Mouse (Mus musculus): Measurements from ENCODE around the gene Jak3. TPM values are rescaled to one million over a fixed set of nuclear protein-coding genes. Genes with fewer than 3 reads are reported as not detected.

Jak3 gene
- polyA plus RNA-seq, 1 experiment: not detected

DNA sequence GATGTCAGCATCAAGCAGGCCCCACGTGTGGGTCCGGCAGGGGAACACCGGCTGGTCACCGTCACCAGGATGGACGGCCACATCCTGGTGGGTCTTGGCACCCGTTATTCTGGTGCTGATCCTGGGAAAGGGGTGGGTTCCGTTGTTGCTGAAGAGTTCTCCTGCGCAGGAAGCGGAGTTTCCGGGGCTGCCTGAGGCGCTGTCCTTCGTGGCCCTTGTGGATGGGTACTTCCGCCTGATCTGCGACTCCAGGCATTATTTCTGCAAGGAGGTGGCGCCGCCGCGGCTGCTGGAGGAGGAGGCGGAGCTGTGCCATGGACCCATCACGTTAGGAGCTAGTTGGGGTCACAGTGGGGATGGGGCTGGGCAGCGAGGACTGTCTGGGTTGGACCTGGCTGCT is 4.4 kb downstream of the Jak3 start:
- TF ChIP-seq POLR2A (IDR thresholded peaks at IDR 0.05; ENCODE audit: insufficient read depth, low read depth, low read length) (no peak), CTCF (IDR thresholded peaks at IDR 0.05; ENCODE audit: insufficient read depth, low read depth, low read length) (no peak)
- 39% methylated on average over 21 of the region's 21 CpGs for WGBS
- peaks cover 10% of the 10 kb centered on the region for H3K4me1 ChIP-seq (ENCODE audit: control insufficient read depth, insufficient read depth, low read length)
- H3K4me3 ChIP-seq (ENCODE audit: insufficient read depth, low read depth, low read length): no peak overlapping the region
- H3K27ac ChIP-seq (ENCODE audit: insufficient read depth, low read depth, low read length): no peak overlapping the region

DNA sequence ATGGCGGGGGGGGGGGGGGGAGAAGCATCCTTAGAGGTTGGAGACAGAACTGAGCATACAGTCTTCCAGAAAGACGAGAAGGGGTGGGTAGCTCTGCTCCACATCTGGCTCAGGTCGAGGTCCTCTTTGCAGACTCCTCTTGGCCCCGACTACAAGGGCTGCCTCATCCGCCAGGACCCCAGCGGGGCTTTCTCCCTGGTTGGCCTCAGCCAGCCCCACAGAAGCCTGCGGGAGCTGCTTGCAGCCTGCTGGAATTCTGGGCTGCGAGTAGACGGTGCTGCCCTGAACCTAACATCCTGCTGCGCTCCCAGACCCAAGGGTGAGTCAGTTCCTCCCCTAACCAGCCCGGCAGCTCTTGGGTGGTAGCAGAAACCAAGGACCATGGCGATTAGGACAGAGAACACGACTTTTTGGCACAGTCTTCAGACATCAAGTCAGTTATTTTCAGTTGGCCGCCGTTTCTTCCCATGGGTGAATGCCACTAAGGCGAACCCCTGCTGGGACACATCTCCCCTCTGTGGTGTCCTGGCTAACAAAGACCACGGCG is 5.3 kb downstream of the Jak3 start:
- H3K4me3 ChIP-seq (ENCODE audit: insufficient read depth, low read depth, low read length): no peak overlapping the region
- TF ChIP-seq CTCF (IDR thresholded peaks at IDR 0.05; ENCODE audit: insufficient read depth, low read depth, low read length) (no peak), POLR2A (IDR thresholded peaks at IDR 0.05; ENCODE audit: insufficient read depth, low read depth, low read length) (no peak)
- H3K4me1 ChIP-seq (ENCODE audit: control insufficient read depth, insufficient read depth, low read length): peaks cover 16% of the 10 kb centered on the region
- no peak overlapping the region for H3K27ac ChIP-seq (ENCODE audit: insufficient read depth, low read depth, low read length)
- WGBS: 31% methylated on average over 18 of the region's 18 CpGs

DNA sequence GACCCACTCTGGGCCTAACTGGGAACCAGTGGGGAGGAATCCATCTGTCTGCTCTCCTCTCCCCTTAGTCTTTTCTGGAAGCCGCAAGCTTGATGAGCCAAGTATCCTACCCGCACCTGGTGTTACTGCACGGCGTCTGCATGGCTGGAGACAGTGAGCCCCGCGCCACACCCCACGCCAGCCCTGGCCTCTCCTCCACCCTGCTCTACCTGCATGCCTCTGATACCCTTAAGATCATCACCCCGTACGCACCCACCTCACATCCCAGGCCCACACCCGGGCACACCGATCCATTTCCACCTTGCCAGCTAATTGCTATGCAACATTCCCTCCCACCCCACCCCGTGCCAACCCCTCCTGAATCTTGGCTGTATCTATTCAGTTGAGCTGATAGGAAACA is 6.7 kb downstream of the Jak3 start:
- Histone ChIP-seq H3K27ac (ENCODE audit: insufficient read depth, low read depth, low read length) (no peak overlapping the region), H3K4me3 (ENCODE audit: insufficient read depth, low read depth, low read length) (no peak overlapping the region), H3K4me1 (ENCODE audit: control insufficient read depth, insufficient read depth, low read length) (peaks cover 23% of the 10 kb centered on the region)
- TF ChIP-seq POLR2A (IDR thresholded peaks at IDR 0.05; ENCODE audit: insufficient read depth, low read depth, low read length) (no peak), CTCF (IDR thresholded peaks at IDR 0.05; ENCODE audit: insufficient read depth, low read depth, low read length) (no peak)
- WGBS: 68% methylated on average over 12 of the region's 12 CpGs

DNA sequence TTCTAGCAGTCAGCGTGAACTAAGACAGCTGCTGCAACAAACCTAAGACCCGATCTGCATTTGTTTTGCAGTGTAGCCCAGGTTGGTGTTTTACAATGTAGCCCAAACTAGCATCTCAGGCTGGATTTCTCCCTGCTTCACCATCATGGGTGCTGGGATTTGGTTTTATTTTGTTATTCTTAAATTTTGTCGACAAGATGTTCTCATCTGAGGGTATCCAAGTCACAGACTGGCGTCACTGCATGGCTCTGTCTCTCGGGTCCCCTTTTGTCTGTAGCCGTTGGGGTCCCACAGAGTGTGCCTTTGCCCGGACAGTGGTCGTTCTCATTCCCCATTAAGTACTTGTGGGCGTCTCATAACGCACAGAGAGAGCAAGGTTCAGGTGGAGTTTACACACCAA is 8.6 kb downstream of the Jak3 start:
- 20% methylated on average over 10 of the region's 10 CpGs for WGBS
- Histone ChIP-seq H3K4me3 (ENCODE audit: insufficient read depth, low read depth, low read length) (no peak overlapping the region), H3K4me1 (ENCODE audit: control insufficient read depth, insufficient read depth, low read length) (peaks cover 20% of the 10 kb centered on the region), H3K27ac (ENCODE audit: insufficient read depth, low read depth, low read length) (no peak overlapping the region)
- TF ChIP-seq POLR2A (IDR thresholded peaks at IDR 0.05; ENCODE audit: insufficient read depth, low read depth, low read length): no peak

DNA sequence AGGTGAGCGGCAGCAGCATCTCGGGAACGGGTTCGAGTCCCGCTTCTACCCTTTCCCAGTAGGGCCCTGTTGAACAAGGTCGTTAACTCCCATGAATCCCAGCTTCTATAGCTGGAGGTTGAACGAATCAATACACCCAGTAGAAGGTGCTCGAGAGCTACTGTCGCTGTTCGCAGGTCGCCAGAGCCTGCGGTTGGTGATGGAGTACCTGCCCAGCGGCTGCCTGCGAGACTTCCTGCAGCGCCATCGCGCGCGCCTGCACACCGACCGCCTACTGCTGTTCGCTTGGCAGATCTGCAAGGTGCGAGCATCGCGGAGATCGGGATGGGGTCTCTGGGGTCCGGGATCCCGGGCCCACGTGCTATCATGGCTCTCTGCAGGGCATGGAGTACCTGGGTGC is 9.5 kb downstream of the Jak3 start:
- H3K4me1 ChIP-seq (ENCODE audit: control insufficient read depth, insufficient read depth, low read length): peaks cover 20% of the 10 kb centered on the region
- 5% methylated on average over 29 of the region's 29 CpGs for WGBS
- H3K27ac ChIP-seq (ENCODE audit: insufficient read depth, low read depth, low read length): no peak overlapping the region
- peak overlapping the region; percentile 14 for H3K4me3 ChIP-seq (ENCODE audit: insufficient read depth, low read depth, low read length)
- TF ChIP-seq POLR2A (IDR thresholded peaks at IDR 0.05; ENCODE audit: insufficient read depth, low read depth, low read length) (no peak), CTCF (IDR thresholded peaks at IDR 0.05; ENCODE audit: insufficient read depth, low read depth, low read length) (0 out of 2 replicates have a peak, but pooled peaks have one; percentile 21)

DNA sequence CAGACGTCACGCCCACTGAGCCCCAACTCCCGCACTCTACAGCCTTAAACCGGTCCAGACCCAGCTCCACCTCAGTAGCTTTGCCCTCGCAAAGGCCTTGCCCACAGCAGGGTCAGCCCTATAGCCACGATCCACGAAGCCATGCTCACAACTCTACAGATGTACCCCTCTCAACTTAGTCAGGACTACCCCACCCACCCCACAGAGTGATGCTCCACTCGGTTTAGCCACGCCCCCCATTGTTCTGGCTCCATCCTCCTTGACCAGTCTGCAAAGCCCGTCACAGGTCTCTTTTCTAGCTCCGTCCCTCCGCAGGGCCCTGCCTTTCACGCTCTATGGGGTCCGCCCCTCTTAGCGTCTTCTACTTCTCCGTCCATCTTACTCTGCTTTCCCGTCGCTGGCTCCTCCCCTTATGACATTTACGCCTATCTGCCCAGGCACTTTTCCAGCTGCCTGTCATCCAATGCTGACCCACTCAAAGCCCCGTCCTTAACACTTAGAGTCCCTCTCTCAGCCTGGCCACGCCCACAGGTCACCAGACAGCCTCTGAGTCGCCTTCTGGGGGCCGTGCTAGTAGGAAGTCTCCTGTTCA is 10.1 kb downstream of the Jak3 start:
- Histone ChIP-seq H3K27ac (ENCODE audit: insufficient read depth, low read depth, low read length) (no peak overlapping the region), H3K4me3 (ENCODE audit: insufficient read depth, low read depth, low read length) (peak overlapping the region; percentile 14; the same call in 1 of the 2 replicates), H3K4me1 (ENCODE audit: control insufficient read depth, insufficient read depth, low read length) (peaks cover 20% of the 10 kb centered on the region)
- WGBS: 10% methylated on average over 23 of the region's 23 CpGs
- TF ChIP-seq CTCF (IDR thresholded peaks at IDR 0.05; ENCODE audit: insufficient read depth, low read depth, low read length) (no peak), POLR2A (IDR thresholded peaks at IDR 0.05; ENCODE audit: insufficient read depth, low read depth, low read length) (no peak)

DNA sequence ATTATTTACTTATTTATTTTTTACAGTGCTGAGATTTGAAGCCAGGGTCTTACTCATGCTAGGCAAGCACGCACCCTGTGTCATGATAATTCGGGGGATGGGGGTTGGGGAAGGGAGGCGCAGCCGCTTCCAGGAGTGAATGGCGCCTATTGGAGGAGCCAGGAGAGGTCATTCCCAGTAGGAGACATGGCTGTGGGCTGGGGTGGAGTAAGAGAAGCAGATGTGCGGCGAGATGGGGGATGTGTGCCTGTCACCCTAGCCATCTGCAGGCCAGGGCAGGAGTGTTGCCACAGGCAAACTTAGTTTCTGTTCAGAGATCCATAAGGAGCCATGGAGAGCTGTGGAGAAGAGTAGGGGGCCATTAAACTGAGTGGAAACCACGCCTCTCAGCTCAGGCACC is 11.5 kb downstream of the Jak3 start:
- WGBS: 17% methylated on average over 8 of the region's 8 CpGs
- Histone ChIP-seq H3K4me1 (ENCODE audit: control insufficient read depth, insufficient read depth, low read length) (peaks cover 20% of the 10 kb centered on the region), H3K4me3 (ENCODE audit: insufficient read depth, low read depth, low read length) (no peak overlapping the region), H3K27ac (ENCODE audit: insufficient read depth, low read depth, low read length) (no peak overlapping the region)
- TF ChIP-seq POLR2A (IDR thresholded peaks at IDR 0.05; ENCODE audit: insufficient read depth, low read depth, low read length) (no peak), CTCF (IDR thresholded peaks at IDR 0.05; ENCODE audit: insufficient read depth, low read depth, low read length) (no peak)

DNA sequence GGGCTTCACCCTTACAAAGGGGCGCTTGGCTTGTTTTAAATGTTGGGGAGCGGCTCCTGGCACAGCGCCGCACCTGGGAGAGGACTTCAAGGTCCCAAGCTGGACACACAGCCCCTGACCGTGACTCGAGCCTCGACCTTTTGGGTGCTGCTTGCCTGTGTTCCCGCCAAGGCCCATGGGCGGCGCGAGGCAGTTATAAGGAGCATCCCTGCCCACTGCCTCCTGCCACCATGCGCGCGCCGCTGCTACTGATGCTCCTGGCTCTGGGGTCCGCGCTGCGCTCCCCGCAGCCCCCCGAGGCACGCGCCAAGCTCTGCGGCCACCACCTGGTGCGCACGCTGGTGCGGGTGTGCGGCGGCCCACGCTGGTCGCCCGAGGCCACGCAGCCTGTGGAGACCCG is 12.9 kb downstream of the Jak3 start, which contains the start of gene Insl3:
Gene Insl3 (plus strand): TSS at position 187 of the 400 bp plus-strand sequence.
- no peak for TF ChIP-seq CTCF (IDR thresholded peaks at IDR 0.05; ENCODE audit: insufficient read depth, low read depth, low read length)
- TF ChIP-seq POLR2A (IDR thresholded peaks at IDR 0.05; ENCODE audit: insufficient read depth, low read depth, low read length): no peak
- Histone ChIP-seq H3K27ac (ENCODE audit: insufficient read depth, low read depth, low read length) (no peak within 1 kb of the TSS), H3K4me1 (ENCODE audit: control insufficient read depth, insufficient read depth, low read length) (peaks cover 31% of the 10 kb centered on the region), H3K4me3 (ENCODE audit: insufficient read depth, low read depth, low read length) (no peak within 1 kb of the TSS)
- WGBS: 14% methylated on average over 33 of the region's 33 CpGs

DNA sequence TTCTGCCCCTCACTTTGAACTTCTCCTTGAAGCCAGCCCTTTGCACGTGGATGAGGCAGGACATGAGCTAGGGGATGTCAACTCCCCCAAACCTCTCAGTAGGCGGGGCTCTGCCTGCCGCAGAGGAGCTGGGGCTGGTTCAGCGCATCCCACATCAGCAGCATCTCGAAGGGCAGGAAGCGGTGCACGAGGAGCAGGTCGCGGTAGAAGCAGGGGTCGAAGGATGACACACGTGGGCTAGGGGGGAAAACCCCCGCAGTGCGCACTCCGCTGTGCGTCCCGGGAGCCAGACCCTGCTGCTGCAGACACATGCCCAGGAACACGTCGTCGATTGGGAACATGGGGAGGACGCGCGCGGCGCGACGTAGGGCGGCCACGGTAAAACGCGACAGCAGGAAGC is 16.4 kb downstream of the Jak3 start:
- Histone ChIP-seq H3K4me3 (ENCODE audit: insufficient read depth, low read depth, low read length) (no peak overlapping the region), H3K4me1 (ENCODE audit: control insufficient read depth, insufficient read depth, low read length) (peaks cover 13% of the 10 kb centered on the region), H3K27ac (ENCODE audit: insufficient read depth, low read depth, low read length) (no peak overlapping the region)
- TF ChIP-seq CTCF (IDR thresholded peaks at IDR 0.05; ENCODE audit: insufficient read depth, low read depth, low read length): no peak
- no peak for TF ChIP-seq POLR2A (IDR thresholded peaks at IDR 0.05; ENCODE audit: insufficient read depth, low read depth, low read length)
- 3% methylated on average over 30 of the region's 30 CpGs for WGBS
